Mouse (Mus musculus): ENCODE measurements around the gene Aebp1. TPM values are rescaled to one million over a fixed set of nuclear protein-coding genes. Genes with fewer than 3 reads are reported as not detected.

Gene Aebp1
- polyA plus RNA-seq, 2 experiments = 3.3 to 4.2 TPM

DNA sequence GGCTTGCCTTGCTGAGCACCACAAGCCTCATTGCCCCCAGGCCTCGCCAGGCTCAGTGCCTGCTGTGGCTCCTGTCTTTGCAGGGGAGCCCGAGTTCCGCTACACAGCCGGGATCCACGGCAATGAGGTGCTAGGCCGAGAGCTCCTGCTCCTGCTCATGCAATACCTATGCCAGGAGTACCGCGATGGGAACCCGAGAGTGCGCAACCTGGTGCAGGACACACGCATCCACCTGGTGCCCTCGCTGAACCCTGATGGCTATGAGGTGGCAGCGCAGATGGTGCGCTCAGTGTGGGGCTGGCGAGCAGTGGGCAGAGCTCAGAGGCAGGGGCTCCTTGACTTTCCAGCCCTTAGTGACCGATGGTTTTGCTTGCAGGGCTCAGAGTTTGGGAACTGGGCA is 7.6 kb downstream of the Aebp1 start:
- ATAC-seq (ENCODE audit: insufficient read depth) (no peak), DNase-seq (ENCODE audit: low read depth in 3 of 3, low spot score in 3 of 3) (no peak)
- Histone ChIP-seq H3K27me3 (ENCODE audit: control insufficient read depth, insufficient read depth, low read length) (no peaks in the 10 kb centered on the region), H3K36me3 (replicated peaks; ENCODE audit: control insufficient read depth, insufficient read depth, low read depth) (peaks cover 23% of the 10 kb centered on the region), H3K4me3 (ENCODE audit: insufficient read depth in 1 of 2, low read depth in 2 of 2, low read length in 2 of 2) (no peak overlapping the region), H3K4me1 (replicated peaks; ENCODE audit: control insufficient read depth in 2 of 2, insufficient read depth in 2 of 2, low read length in 1 of 2) (no peaks in the 10 kb centered on the region), H3K9ac (replicated peaks) (no peak overlapping the region), H3K4me2 (ENCODE audit: low read depth) (no peak overlapping the region), H3K27ac (no peak overlapping the region), H3K9me3 (ENCODE audit: control insufficient read depth, low read length) (no peaks in the 10 kb centered on the region)
- TF ChIP-seq EP300 (IDR thresholded peaks at IDR 0.05; ENCODE audit: low read depth) (no peak), CTCF (IDR thresholded peaks at IDR 0.05; ENCODE audit: low read depth) (no peak)
- 86% methylated on average over 16 of the region's 16 CpGs for WGBS (ENCODE audit: insufficient replicate concordance)

DNA sequence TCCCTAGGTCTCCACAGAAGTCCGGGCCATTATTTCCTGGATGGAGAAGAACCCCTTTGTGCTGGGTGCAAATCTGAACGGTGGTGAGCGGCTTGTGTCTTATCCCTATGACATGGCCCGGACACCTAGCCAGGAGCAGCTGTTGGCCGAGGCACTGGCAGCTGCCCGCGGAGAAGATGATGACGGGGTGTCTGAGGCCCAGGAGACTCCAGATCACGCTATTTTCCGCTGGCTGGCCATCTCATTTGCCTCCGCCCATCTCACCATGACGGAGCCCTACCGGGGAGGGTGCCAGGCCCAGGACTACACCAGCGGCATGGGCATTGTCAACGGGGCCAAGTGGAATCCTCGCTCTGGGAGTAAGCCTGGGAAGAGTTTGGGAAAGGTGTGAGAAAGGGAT is 8.3 kb downstream of the Aebp1 start:
- Histone ChIP-seq H3K27ac (no peak overlapping the region), H3K36me3 (replicated peaks; ENCODE audit: control insufficient read depth, insufficient read depth, low read depth) (peaks cover 26% of the 10 kb centered on the region), H3K9me3 (ENCODE audit: control insufficient read depth, low read length) (no peaks in the 10 kb centered on the region), H3K4me2 (ENCODE audit: low read depth) (no peak overlapping the region), H3K4me3 (ENCODE audit: insufficient read depth in 1 of 2, low read depth in 2 of 2, low read length in 2 of 2) (no peak overlapping the region), H3K9ac (replicated peaks) (no peak overlapping the region), H3K27me3 (ENCODE audit: control insufficient read depth, insufficient read depth, low read length) (no peaks in the 10 kb centered on the region), H3K4me1 (replicated peaks; ENCODE audit: control insufficient read depth in 2 of 2, insufficient read depth in 2 of 2, low read length in 1 of 2) (no peaks in the 10 kb centered on the region)
- ATAC-seq (ENCODE audit: insufficient read depth) (no peak), DNase-seq (ENCODE audit: low read depth in 3 of 3, low spot score in 3 of 3) (no peak)
- 86% methylated on average over 16 of the region's 16 CpGs for WGBS (ENCODE audit: insufficient replicate concordance)
- no peak for TF ChIP-seq EP300 (IDR thresholded peaks at IDR 0.05; ENCODE audit: low read depth)

DNA sequence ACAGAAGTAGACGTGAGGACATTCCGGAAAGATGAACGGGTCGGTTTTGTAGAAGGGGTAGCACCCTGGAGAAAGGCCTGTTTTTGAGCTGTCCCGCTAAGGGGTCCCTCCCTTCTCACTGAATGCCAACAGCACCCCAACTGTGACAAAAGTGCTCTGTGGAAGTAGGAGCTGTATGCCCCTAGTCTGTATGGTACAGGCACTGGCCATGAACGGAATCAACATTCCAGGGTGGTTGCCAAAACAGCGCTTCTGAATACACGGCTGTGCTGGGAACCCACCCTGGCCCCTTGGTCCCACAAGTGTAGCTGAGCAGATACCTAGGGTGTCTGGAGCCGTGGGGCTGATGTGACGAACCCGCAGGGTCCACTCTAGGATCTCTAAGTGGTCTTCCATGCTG is 11.0 kb downstream of the Aebp1 start:
- WGBS (ENCODE audit: insufficient replicate concordance) = 84% methylated on average over 11 of the region's 11 CpGs
- H3K4me2 ChIP-seq (ENCODE audit: low read depth) = no peak overlapping the region
- peaks cover 4 to 6% of the 10 kb centered on the region in 2 experiments for H3K4me1 ChIP-seq (replicated peaks; ENCODE audit: control insufficient read depth in 2 of 2, insufficient read depth in 2 of 2, low read length in 1 of 2)
- no peaks in the 10 kb centered on the region for H3K27me3 ChIP-seq (ENCODE audit: control insufficient read depth, insufficient read depth, low read length)
- peaks cover 26% of the 10 kb centered on the region for H3K36me3 ChIP-seq (replicated peaks; ENCODE audit: control insufficient read depth, insufficient read depth, low read depth)
- TF ChIP-seq CTCF (IDR thresholded peaks at IDR 0.05; ENCODE audit: low read depth) = no peak
- TF ChIP-seq EP300 (IDR thresholded peaks at IDR 0.05; ENCODE audit: low read depth) = no peak
- H3K27ac ChIP-seq = no peak overlapping the region
- H3K4me3 ChIP-seq (ENCODE audit: insufficient read depth in 1 of 2, low read depth in 2 of 2, low read length in 2 of 2) = no peak overlapping the region
- no peak for DNase-seq (ENCODE audit: low read depth in 3 of 3, low spot score in 3 of 3)
- ATAC-seq (ENCODE audit: insufficient read depth) = no peak
- no peaks in the 10 kb centered on the region for H3K9me3 ChIP-seq (ENCODE audit: control insufficient read depth, low read length)
- H3K9ac ChIP-seq (replicated peaks) = no peak overlapping the region

- Histone ChIP-seq H3K27ac (no peak overlapping the region), H3K27me3 (ENCODE audit: control insufficient read depth, insufficient read depth, low read length) (no peaks in the 10 kb centered on the region), H3K36me3 (replicated peaks; ENCODE audit: control insufficient read depth, insufficient read depth, low read depth) (peaks cover 26% of the 10 kb centered on the region), H3K9ac (replicated peaks) (no peak overlapping the region), H3K4me3 (ENCODE audit: insufficient read depth in 1 of 2, low read depth in 2 of 2, low read length in 2 of 2) (no peak overlapping the region), H3K4me1 (replicated peaks; ENCODE audit: control insufficient read depth in 2 of 2, insufficient read depth in 2 of 2, low read length in 1 of 2) (peaks cover 4 to 6% of the 10 kb centered on the region in 2 experiments), H3K4me2 (ENCODE audit: low read depth) (no peak overlapping the region), H3K9me3 (ENCODE audit: control insufficient read depth, low read length) (no peaks in the 10 kb centered on the region)
- TF ChIP-seq EP300 (IDR thresholded peaks at IDR 0.05; ENCODE audit: low read depth) (no peak), CTCF (IDR thresholded peaks at IDR 0.05; ENCODE audit: low read depth) (no peak)
- 85% methylated on average over 9 of the region's 9 CpGs for WGBS (ENCODE audit: insufficient replicate concordance)
- DNase-seq (ENCODE audit: low read depth in 3 of 3, low spot score in 3 of 3) (no peak), ATAC-seq (ENCODE audit: insufficient read depth) (no peak)
Observed at GRCm38 (mm10) chr11:5873192-5873591, 11.4 kb downstream of the Aebp1 start.

DNA sequence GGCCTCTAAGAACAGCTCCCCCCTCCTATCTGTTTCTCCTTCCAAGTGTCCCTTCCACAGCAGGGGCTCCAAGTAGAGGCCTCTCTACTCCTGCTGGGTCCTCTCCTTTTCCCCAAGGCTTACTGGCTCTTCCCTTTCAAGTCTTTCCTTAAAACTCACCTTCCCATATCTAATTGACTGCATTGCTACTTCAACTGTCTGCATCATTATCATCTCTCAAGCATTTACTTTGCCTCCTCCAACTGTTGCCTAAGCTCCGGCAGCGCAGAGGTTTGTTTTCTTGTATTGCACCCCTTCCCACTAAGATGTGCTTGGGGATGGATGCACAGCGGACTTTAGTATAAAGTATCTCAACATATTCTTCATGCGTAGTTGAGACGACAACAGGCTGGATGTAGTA is 15.7 kb downstream of the Aebp1 start:
- no peaks in the 10 kb centered on the region for H3K27me3 ChIP-seq (ENCODE audit: control insufficient read depth, insufficient read depth, low read length)
- TF ChIP-seq CTCF (IDR thresholded peaks at IDR 0.05; ENCODE audit: low read depth) (no peak), EP300 (IDR thresholded peaks at IDR 0.05; ENCODE audit: low read depth) (no peak)
- peak overlapping the region; percentile 83 for H3K4me2 ChIP-seq (ENCODE audit: low read depth)
- no peak for ATAC-seq (ENCODE audit: insufficient read depth)
- H3K9ac ChIP-seq (replicated peaks) = peak overlapping the region; percentile 67
- H3K36me3 ChIP-seq (replicated peaks; ENCODE audit: control insufficient read depth, insufficient read depth, low read depth) = peaks cover 19% of the 10 kb centered on the region
- H3K4me1 ChIP-seq (replicated peaks; ENCODE audit: control insufficient read depth in 2 of 2, insufficient read depth in 2 of 2, low read length in 1 of 2) = peaks cover 8 to 11% of the 10 kb centered on the region in 2 experiments
- peak overlapping the region; percentile 75 to 76 for H3K4me3 ChIP-seq (ENCODE audit: insufficient read depth in 1 of 2, low read depth in 2 of 2, low read length in 2 of 2)
- no peak overlapping the region for H3K27ac ChIP-seq
- no peaks in the 10 kb centered on the region for H3K9me3 ChIP-seq (ENCODE audit: control insufficient read depth, low read length)
- 5% methylated on average over 5 of the region's 5 CpGs for WGBS (ENCODE audit: insufficient replicate concordance)
- no peak for DNase-seq (ENCODE audit: low read depth in 3 of 3, low spot score in 3 of 3)

Data from liver, embryonic 14.5 days (tissue).